Mouse (Mus musculus) heart, embryonic 16.5 days (tissue): ENCODE data around the gene Lekr1. TPM values are rescaled to one million over a fixed set of nuclear protein-coding genes. Genes with fewer than 3 reads are reported as not detected.
A peak's percentile ranks its signal among the peaks of the same experiment; 100 is the strongest.

Experiments
- ATAC-seq: fragments of 200-750 bp; cut with Nextera tagmentation; replicated peaks from 2 replicates; pipeline ENCODE4 v1.8.0; 2017; ENCODE audit warnings: moderate number of reproducible peaks; ENCODE audit not compliant: insufficient read depth, low FRiP score; ENCODE audit errors: extremely low read depth
- H3K27ac ChIP-seq: fragments of 300-500 bp; sonication (generic); 2 replicates; pipeline ENCODE4 v1.5.1; 2014; ENCODE audit warnings: mild to moderate bottlenecking, low read length, control low read depth, moderate library complexity
- H3K27me3 ChIP-seq: fragments of 300-500 bp; sonication (generic); 2 replicates; pipeline ENCODE4 v1.6.1; 2014; ENCODE audit warnings: low read length, mixed read lengths; ENCODE audit not compliant: control insufficient read depth, insufficient read depth
- H3K36me3 ChIP-seq: fragments of 300-500 bp; sonication (generic); 2 replicates; pipeline ENCODE4 v1.6.1; 2014; ENCODE audit not compliant: control insufficient read depth, insufficient read depth
- H3K4me1 ChIP-seq: fragments of 300-500 bp; sonication (generic); 2 replicates; pipeline ENCODE4 v1.6.1; 2014; ENCODE audit warnings: low read length, mixed read lengths; ENCODE audit not compliant: control insufficient read depth, insufficient read depth
- H3K4me2 ChIP-seq: fragments of 300-500 bp; sonication (generic); 2 replicates; pipeline ENCODE4 v1.6.1; 2014; ENCODE audit warnings: low read depth, mild to moderate bottlenecking, control low read depth, low read length
- H3K4me3 ChIP-seq: fragments of 300-500 bp; sonication (generic); 2 replicates; pipeline ENCODE4 v1.5.1; 2014; ENCODE audit warnings: mild to moderate bottlenecking, control low read depth, low read length
- H3K9ac ChIP-seq: fragments of 300-500 bp; sonication (generic); 2 replicates; pipeline ENCODE4 v1.6.1; 2014; ENCODE audit warnings: low read length, control low read depth
- H3K9me3 ChIP-seq: fragments of 300-500 bp; sonication (generic); replicated peaks from 2 replicates; pipeline ENCODE4 v1.6.1; 2016; ENCODE audit warnings: low read length; ENCODE audit not compliant: control insufficient read depth
- WGBS: fragments of 180-500 bp; shearing (Covaris S2); extraction: QIAGEN DNeasy Blood & Tissue Kit; methylation state at CpG from one replicate; pipeline ENCODE4 v1.1.7; 2014; 5-methylcytosine and 5-hydroxymethylcytosine counted together
- polyA plus RNA-seq: library from polyadenylated mRNA; unstranded; fragments of >200 nt; fragmentation: Nextera tagmentation; extraction: Ambion mirVana; gene quantifications from 2 replicates; pipeline ENCODE4 v1.2.1, GENCODE M21; 2015

Gene Lekr1
- polyA plus RNA-seq, 1 experiment from 2014 or later = 7.1 TPM

- H3K27ac ChIP-seq = no peak overlapping the region
- 95% methylated on average over 4 of the region's 4 CpGs for WGBS
- no peak overlapping the region for H3K4me3 ChIP-seq
- no peaks in the 10 kb centered on the region for H3K4me1 ChIP-seq
- no peaks in the 10 kb centered on the region for H3K36me3 ChIP-seq
- no peak overlapping the region for H3K4me2 ChIP-seq
- H3K9me3 ChIP-seq = no peaks in the 10 kb centered on the region
- ATAC-seq = no peak
- H3K27me3 ChIP-seq = no peaks in the 10 kb centered on the region
- no peak overlapping the region for H3K9ac ChIP-seq
Measured at GRCm38 (mm10) chr3:65660336-65660735, 5.7 kb upstream of the Lekr1 start.

- peaks cover 6% of the 10 kb centered on the region for H3K4me1 ChIP-seq
- no peaks in the 10 kb centered on the region for H3K27me3 ChIP-seq
- no peak for ATAC-seq
- WGBS = 78% methylated on average over 3 of the region's 3 CpGs
- H3K36me3 ChIP-seq = no peaks in the 10 kb centered on the region
- no peak overlapping the region for H3K9ac ChIP-seq
- no peak overlapping the region for H3K4me2 ChIP-seq
- no peak overlapping the region for H3K4me3 ChIP-seq
- H3K27ac ChIP-seq = no peak overlapping the region
- no peaks in the 10 kb centered on the region for H3K9me3 ChIP-seq
Measured at GRCm38 (mm10) chr3:65661731-65662130, 4.3 kb upstream of the Lekr1 start.

DNA sequence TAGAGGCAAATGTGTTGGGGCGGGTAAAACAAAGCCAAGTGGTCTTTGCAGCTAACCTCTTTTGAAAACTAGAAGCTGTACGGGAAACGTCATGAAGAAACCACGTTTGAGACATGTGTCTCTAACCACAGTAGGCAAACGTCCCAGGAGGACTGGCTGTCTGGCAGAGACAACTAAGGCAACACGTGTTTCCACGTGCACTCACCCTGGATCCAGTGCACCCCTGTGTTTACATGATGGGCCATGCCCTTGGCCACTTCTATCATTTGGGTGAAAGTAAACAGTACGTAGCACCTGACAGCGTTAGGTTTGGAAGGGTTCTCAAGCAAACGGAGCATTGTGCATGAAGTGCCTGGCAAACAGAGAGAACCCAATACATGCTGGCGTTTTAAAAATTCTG lies 2.9 kb upstream of the Lekr1 start:
- Histone ChIP-seq H3K4me2 (no peak overlapping the region), H3K9ac (no peak overlapping the region), H3K9me3 (no peaks in the 10 kb centered on the region), H3K27ac (no peak overlapping the region), H3K4me1 (peaks cover 10% of the 10 kb centered on the region), H3K27me3 (no peaks in the 10 kb centered on the region), H3K4me3 (no peak overlapping the region), H3K36me3 (no peaks in the 10 kb centered on the region)
- 53% methylated on average over 11 of the region's 11 CpGs for WGBS
- no peak for ATAC-seq

DNA sequence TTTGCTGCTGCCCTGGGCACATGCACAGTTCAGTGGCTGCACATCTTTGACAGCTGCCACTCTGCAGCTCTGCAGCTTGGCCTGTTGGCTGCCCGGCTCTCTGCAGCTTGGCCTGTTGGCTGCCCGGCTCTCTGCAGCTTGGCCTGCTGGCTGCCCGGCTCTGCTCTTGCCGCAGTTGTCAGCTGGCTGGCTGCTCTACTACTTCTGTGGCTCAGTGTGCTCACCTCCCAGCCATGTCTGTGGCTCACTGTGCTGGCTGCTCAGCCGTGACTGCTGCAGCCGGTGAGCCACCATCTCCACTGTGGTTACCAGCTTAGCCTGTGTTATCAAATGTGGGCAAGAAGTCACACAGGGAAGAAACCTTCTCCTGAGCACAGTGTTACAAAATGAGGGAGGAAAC lies 4.2 kb downstream of the Lekr1 start:
- Histone ChIP-seq H3K4me1 (peaks cover 17% of the 10 kb centered on the region), H3K27me3 (no peaks in the 10 kb centered on the region), H3K4me2 (no peak overlapping the region), H3K9me3 (no peaks in the 10 kb centered on the region), H3K9ac (no peak overlapping the region), H3K4me3 (no peak overlapping the region), H3K36me3 (no peaks in the 10 kb centered on the region), H3K27ac (no peak overlapping the region)
- WGBS = 52% methylated on average over 6 of the region's 6 CpGs
- no peak for ATAC-seq

- ATAC-seq = peak; percentile 58
- H3K36me3 ChIP-seq = no peaks in the 10 kb centered on the region
- WGBS = 13% methylated on average over 8 of the region's 8 CpGs
- H3K27ac ChIP-seq = peak overlapping the region; percentile 54; the same call in 1 of the 2 replicates
- no peaks in the 10 kb centered on the region for H3K9me3 ChIP-seq
- peak overlapping the region; percentile 46 for H3K4me2 ChIP-seq
- peak overlapping the region; percentile 3; the same call in 1 of the 2 replicates for H3K4me3 ChIP-seq
- no peaks in the 10 kb centered on the region for H3K27me3 ChIP-seq
- H3K4me1 ChIP-seq = peaks cover 8% of the 10 kb centered on the region; the same call in 1 of the 2 replicates
- peak overlapping the region; percentile 48; the same call in 1 of the 2 replicates for H3K9ac ChIP-seq
Measured at GRCm38 (mm10) chr3:65673725-65674124, 7.7 kb downstream of the Lekr1 start.

- Histone ChIP-seq H3K9ac (no peak overlapping the region), H3K36me3 (no peaks in the 10 kb centered on the region), H3K27me3 (no peaks in the 10 kb centered on the region), H3K4me3 (no peak overlapping the region), H3K9me3 (no peaks in the 10 kb centered on the region), H3K4me2 (no peak overlapping the region), H3K4me1 (no peaks in the 10 kb centered on the region), H3K27ac (no peak overlapping the region)
- no peak for ATAC-seq
- 77% methylated on average over 1 of the region's 1 CpGs for WGBS
Measured at GRCm38 (mm10) chr3:65680612-65681011, 14.6 kb downstream of the Lekr1 start.

DNA sequence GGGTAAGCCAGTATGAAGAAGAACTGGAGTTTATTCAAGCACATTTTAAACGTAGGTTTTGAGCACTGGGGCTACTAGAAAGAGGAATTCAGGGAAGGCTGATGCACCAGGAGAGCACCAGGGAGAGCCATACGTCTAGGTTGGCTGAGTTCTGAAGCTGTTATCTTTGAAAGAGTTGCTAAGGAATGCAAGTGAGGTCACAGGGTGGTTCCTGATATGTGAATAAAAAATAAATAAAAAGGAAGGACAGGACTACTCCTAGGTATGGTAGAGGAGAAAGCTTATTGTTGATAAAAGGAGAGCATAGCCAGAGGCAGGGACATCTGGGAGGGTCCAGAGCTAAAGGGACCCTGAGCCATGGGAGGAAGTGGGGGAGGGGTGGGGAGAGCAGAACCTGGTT lies 23.7 kb downstream of the Lekr1 start:
- H3K36me3 ChIP-seq = no peaks in the 10 kb centered on the region
- no peaks in the 10 kb centered on the region for H3K4me1 ChIP-seq
- H3K4me3 ChIP-seq = no peak overlapping the region
- WGBS = 20% methylated on average over 2 of the region's 2 CpGs
- H3K9ac ChIP-seq = no peak overlapping the region
- no peak for ATAC-seq
- no peak overlapping the region for H3K4me2 ChIP-seq
- H3K27ac ChIP-seq = no peak overlapping the region
- no peaks in the 10 kb centered on the region for H3K9me3 ChIP-seq
- no peaks in the 10 kb centered on the region for H3K27me3 ChIP-seq

- Histone ChIP-seq H3K4me3 (no peak overlapping the region), H3K27ac (no peak overlapping the region), H3K9ac (no peak overlapping the region), H3K36me3 (no peaks in the 10 kb centered on the region), H3K4me1 (no peaks in the 10 kb centered on the region), H3K9me3 (no peaks in the 10 kb centered on the region), H3K4me2 (no peak overlapping the region), H3K27me3 (no peaks in the 10 kb centered on the region)
- ATAC-seq = no peak
- 90% methylated on average over 2 of the region's 2 CpGs for WGBS
Measured at GRCm38 (mm10) chr3:65690850-65691249, 24.8 kb downstream of the Lekr1 start.

GRCm38 (mm10) chr3:65699704-65700103 lies 33.7 kb downstream of the Lekr1 start:
- Histone ChIP-seq H3K36me3 (no peaks in the 10 kb centered on the region), H3K9ac (no peak overlapping the region), H3K27me3 (no peaks in the 10 kb centered on the region), H3K27ac (no peak overlapping the region), H3K4me3 (no peak overlapping the region), H3K4me2 (no peak overlapping the region), H3K4me1 (no peaks in the 10 kb centered on the region), H3K9me3 (no peaks in the 10 kb centered on the region)
- ATAC-seq = peak; percentile 55
- WGBS = 38% methylated on average over 1 of the region's 1 CpGs

DNA sequence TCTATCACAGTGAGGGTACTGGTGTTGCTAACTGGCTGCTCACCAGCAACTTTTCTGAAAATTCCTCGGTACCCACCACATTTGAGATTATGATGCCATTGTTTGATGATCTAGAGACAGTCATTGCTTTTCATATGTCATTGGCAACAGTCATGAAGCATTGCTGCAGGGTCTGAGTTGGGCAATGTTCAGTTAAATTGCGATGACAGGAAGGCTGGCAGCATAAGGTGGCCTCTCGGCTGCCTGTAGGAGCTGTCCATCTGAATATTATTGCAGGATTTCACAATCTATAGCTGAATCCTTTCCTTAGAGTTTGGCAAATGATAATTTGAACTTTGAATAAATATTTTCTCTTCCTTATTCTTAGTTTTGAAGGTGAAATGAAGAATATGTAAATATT lies 48.3 kb downstream of the Lekr1 start:
- 73% methylated on average over 3 of the region's 3 CpGs for WGBS
- no peaks in the 10 kb centered on the region for H3K4me1 ChIP-seq
- ATAC-seq = no peak
- H3K36me3 ChIP-seq = no peaks in the 10 kb centered on the region
- no peak overlapping the region for H3K4me2 ChIP-seq
- H3K27ac ChIP-seq = no peak overlapping the region
- H3K9me3 ChIP-seq = no peaks in the 10 kb centered on the region
- no peak overlapping the region for H3K4me3 ChIP-seq
- no peaks in the 10 kb centered on the region for H3K27me3 ChIP-seq
- H3K9ac ChIP-seq = no peak overlapping the region
